Mouse (Mus musculus): ENCODE data around the gene Scn4a.

- no peak for TF ChIP-seq CTCF (IDR thresholded peaks at IDR 0.05; ENCODE audit: low read depth, low read length)
- no peak for TF ChIP-seq POLR2AphosphoS5 (IDR thresholded peaks at IDR 0.05; ENCODE audit: insufficient replicate concordance, low read depth, low read length)
- TF ChIP-seq TAL1 (conservative IDR thresholded peaks at IDR 0.05; ENCODE audit: low read depth, low read length): no peak
- no peak for TF ChIP-seq GATA1 (IDR thresholded peaks at IDR 0.05; ENCODE audit: borderline replicate concordance, low read length)
Measured at GRCm38 (mm10) chr11:106325566-106326206, 27.4 kb downstream of the Scn4a start.
